Mouse (Mus musculus): Measurements from ENCODE around the gene Scube2.

DNA sequence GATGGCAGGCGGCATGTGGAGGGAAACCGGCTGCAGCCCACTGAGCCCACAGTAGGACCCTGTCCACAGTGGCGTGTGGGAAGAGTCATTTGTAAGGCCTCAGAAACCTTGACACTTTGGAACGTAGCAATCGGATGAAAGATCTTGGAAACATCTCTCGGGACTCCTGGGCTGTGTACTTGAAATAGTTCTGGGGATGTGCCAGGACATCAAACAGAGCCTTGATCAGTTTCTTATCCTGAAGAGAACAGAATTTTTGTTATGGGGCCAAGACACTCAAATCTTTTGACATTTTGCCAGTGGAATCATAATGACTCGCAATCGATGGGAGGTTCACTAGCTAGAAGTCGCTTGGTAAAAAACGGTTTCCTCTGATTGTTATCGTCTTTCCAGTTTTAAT is 66.3 kb downstream of the Scube2 start:
- TF ChIP-seq TCF12 (IDR thresholded peaks at IDR 0.05; ENCODE audit: insufficient read depth, poor library complexity, severe bottlenecking) (no peak), USF1 (IDR thresholded peaks at IDR 0.05; ENCODE audit: low read depth) (no peak), POLR2A (IDR thresholded peaks at IDR 0.05; ENCODE audit: insufficient read length, low read depth) (no peak), MYOG (IDR thresholded peaks at IDR 0.05; ENCODE audit: control insufficient read depth in 1 of 3, insufficient read depth in 1 of 3, insufficient read length in 2 of 3, low read depth in 2 of 3) (no peak), POLR2AphosphoS2 (IDR thresholded peaks at IDR 0.05; ENCODE audit: insufficient read length, low read depth) (no peak), MAX (IDR thresholded peaks at IDR 0.05; ENCODE audit: low read depth) (no peak)
